Mouse (Mus musculus): ENCODE measurements around the gene Napa.

DNA sequence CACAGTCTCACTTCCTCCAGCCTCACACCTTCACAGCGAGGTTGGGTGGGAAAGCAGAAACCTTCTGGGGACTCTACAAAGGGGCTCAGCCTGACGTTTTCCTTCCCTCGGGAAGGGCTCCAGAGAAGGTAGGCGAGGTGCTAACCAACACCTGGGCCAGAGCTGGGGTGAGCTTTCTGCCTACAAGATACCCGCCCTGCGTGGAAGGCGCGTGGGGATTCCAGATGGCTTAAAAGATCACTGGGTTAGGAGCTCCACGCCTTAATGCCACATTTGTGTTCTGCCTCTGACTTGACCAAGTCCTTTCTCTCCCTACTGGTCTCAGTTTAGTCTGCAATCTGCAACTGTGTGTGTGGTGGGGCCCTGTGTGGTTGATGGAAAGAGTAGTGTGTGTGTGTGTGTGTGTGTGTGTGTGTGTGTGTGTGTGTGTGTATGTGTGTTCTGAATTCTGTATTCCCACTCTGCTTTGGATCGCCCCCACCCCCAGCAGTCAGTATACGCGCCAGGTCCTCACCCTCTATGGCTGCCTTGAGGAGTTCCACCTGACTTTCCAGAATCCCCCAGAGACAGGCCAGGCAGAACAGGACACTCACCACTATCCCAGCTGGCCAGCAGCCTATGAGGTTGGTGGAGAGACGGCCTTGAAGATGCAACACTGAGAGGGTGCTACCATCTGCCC lies 32.8 kb downstream of the Napa start:
- TF ChIP-seq CTCF (IDR thresholded peaks at IDR 0.05; ENCODE audit: low read depth), result no peak
- TF ChIP-seq EP300 (IDR thresholded peaks at IDR 0.05; ENCODE audit: low read depth), result no peak
